Mouse (Mus musculus) embryonic fibroblast, embryonic 13.5 days (primary cell): ENCODE results near the gene Rap1gds1.

Experiments used
- CTCF ChIP-seq: IDR thresholded peaks from 2 replicates; pipeline ENCODE4 v1.5.1; 2011; ENCODE audit warnings: mild to moderate bottlenecking, control low read depth, low read length, moderate library complexity, borderline replicate concordance; ENCODE audit not compliant: insufficient read depth
- POLR2A ChIP-seq: IDR thresholded peaks from 2 replicates; pipeline ENCODE4 v1.6.1; 2011; ENCODE audit warnings: low read depth, mild to moderate bottlenecking, control low read depth, low read length, moderate library complexity

- TF ChIP-seq CTCF (no peak), POLR2A (no peak)
Measured at GRCm38 (mm10) chr3:139108176-139108575, 33.2 kb upstream of the Rap1gds1 start.
